Mouse (Mus musculus) embryonic facial prominence, embryonic 14.5 days (tissue): ENCODE measurements around the gene 1700029I15Rik. TPM values are rescaled to one million over a fixed set of nuclear protein-coding genes. Genes with fewer than 3 reads are reported as not detected.
A peak's percentile ranks its signal among the peaks of the same experiment; 100 is the strongest.

Source experiments
- ATAC-seq: fragments of 200-750 bp; cut with Nextera tagmentation; 2 replicates; pipeline ENCODE4 v1.8.0; 2017; ENCODE audit warnings: low read depth, moderate number of reproducible peaks, moderate TSS enrichment
- DNase-seq: peaks from one replicate; pipeline ENCODE4 v3.0.0-alpha.2; 2015; ENCODE audit warnings: low spot score
- H3K27ac ChIP-seq: fragments of 300-500 bp; sonication (generic); replicated peaks from 2 replicates; pipeline ENCODE4 v1.5.1; 2014; ENCODE audit warnings: low read depth, mild to moderate bottlenecking, low read length, moderate library complexity
- H3K27me3 ChIP-seq: fragments of 300-500 bp; sonication (generic); replicated peaks from 2 replicates; pipeline ENCODE4 v1.6.1; 2014; ENCODE audit warnings: low read length; ENCODE audit not compliant: control insufficient read depth, insufficient read depth
- H3K36me3 ChIP-seq: fragments of 300-500 bp; sonication (generic); 2 replicates; pipeline ENCODE4 v1.6.1; 2014; ENCODE audit warnings: low read length, mixed read lengths; ENCODE audit not compliant: control insufficient read depth, insufficient read depth
- H3K4me1 ChIP-seq: fragments of 300-500 bp; sonication (generic); 2 replicates; pipeline ENCODE4 v1.6.1; 2014; ENCODE audit warnings: antibody characterized with exemption, low read length; ENCODE audit not compliant: control insufficient read depth, insufficient read depth
- H3K4me2 ChIP-seq: fragments of 300-500 bp; sonication (generic); 2 replicates; pipeline ENCODE4 v1.6.1; 2014; ENCODE audit warnings: low read depth, mild to moderate bottlenecking, low read length, moderate library complexity, mixed read lengths
- H3K4me3 ChIP-seq: fragments of 300-500 bp; sonication (generic); 2 replicates; pipeline ENCODE4 v1.5.1; 2014; ENCODE audit warnings: low read depth, mild to moderate bottlenecking, low read length
- H3K9ac ChIP-seq: fragments of 300-500 bp; sonication (generic); 2 replicates; pipeline ENCODE4 v1.6.1; 2014; ENCODE audit warnings: low read depth, mild to moderate bottlenecking, low read length, moderate library complexity, mixed read lengths
- H3K9me3 ChIP-seq: fragments of 300-500 bp; sonication (generic); 2 replicates; pipeline ENCODE4 v1.6.1; 2016; ENCODE audit warnings: low read length; ENCODE audit not compliant: control insufficient read depth
- WGBS: fragments of 180-500 bp; shearing (Covaris S2); extraction: QIAGEN DNeasy Blood & Tissue Kit; methylation state at CpG from one replicate; pipeline ENCODE4 v1.1.7; 2014; 5-methylcytosine and 5-hydroxymethylcytosine counted together
- microRNA-seq: library from miRNA; unstranded; fragments of <30 nt; microRNA quantifications from one replicate; pipeline ENCODE4, GENCODE M21; 2016; ENCODE audit warnings: borderline number of aligned reads
- polyA plus RNA-seq: library from polyadenylated mRNA; unstranded; fragments of >200 nt; fragmentation: Nextera tagmentation; extraction: Ambion mirVana; gene quantifications from 2 replicates; pipeline ENCODE4 v1.2.1, GENCODE M21; 2014

1700029I15Rik gene
- polyA plus RNA-seq, 1 experiment from 2014 or later: 2.7 TPM

DNA sequence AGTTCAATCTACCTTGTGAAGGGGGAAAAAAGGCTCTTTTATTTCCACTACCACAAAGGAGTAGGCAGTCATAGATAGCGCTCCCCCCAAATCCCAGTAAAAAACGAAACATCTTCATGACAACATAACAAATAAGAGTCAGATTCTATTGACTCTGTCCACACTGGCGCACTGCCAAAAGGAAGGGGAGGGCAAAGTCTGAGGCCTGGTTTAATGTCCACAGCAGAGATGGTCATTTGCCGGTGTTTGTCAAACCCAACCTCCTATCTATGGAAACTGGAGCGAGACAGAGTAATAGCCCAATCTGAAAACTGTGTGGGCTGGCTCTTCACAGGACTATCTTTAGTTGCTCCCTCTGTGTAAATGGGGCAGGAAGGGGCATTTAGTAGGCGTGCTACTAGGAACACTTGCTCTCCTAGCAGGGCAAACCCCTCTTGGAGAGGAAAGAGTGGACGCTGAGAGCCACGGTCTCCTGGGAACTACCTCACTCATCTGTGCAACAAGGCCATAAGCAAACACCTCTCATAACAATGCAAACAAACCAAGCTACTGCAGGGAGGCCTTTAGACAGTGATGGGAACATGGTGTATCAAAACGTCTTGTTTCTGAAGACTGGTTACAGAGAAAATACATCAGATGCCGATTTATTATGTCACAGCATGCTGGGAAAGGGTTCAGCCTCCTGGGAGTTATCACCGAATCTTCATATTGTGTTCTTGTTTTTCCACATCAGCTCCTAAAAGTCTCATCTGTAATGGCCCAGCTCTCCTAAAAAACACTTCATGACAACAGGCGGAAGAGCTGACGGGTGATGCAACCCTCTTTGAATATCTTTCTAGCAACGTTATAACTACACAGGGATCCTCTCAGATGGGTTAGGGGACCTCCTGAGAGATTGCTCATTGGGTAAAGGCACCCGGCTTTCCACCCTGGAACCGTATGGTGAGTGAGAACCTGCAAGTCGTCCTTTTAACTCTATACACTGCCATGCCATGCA is 50.3 kb downstream of the 1700029I15Rik start:
- Histone ChIP-seq H3K9ac (peak overlapping the region; percentile 79), H3K4me1 (peaks cover 41% of the 10 kb centered on the region), H3K4me2 (peak overlapping the region; percentile 63), H3K4me3 (peak overlapping the region; percentile 92), H3K27ac (no peak overlapping the region), H3K9me3 (no peaks in the 10 kb centered on the region), H3K27me3 (no peaks in the 10 kb centered on the region; the same call in 1 of the 2 replicates), H3K36me3 (no peaks in the 10 kb centered on the region)
- DNase-seq: no peak
- no peak for ATAC-seq
- 42% methylated on average over 17 of the region's 17 CpGs for WGBS

DNA sequence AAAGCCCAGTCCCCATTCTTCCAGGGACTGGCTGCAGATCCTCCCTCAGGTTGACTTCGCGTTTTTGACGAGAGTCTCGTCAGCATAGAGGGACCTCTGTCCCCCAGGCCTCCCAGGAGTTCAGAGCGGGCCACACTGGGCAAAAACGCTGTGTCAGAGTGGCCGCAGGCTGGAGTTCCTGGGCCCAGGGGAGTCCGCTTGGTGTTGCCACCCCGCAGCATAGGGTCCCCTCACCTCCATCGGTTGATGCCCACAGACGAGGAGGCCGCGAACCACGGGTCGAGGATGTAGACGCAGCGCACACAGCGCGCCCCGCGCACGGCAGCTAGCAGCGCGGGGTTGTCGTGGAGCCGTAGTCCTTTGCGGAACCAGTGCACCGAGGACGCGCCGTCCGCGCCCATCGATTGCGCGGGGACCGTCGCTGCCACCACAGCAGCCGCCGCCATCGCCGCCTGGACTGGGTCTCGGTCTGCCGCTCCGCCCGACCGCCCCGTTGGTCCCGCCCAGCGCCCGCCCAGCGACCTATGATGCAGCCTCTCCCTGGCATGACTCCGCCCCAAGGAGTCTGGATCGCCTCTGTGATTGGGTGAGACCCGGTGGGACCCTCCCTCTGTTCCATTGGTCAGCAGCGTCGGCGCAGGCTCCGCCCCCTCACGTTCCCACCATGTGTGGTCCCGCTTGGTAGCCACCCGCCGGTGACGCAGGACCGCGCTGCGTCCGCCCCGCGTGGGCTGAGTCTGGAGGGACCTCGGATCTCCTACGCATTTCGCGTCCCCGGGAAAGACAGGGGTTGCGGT is 51.4 kb downstream of the 1700029I15Rik start, which contains the start of gene Cry2:
TSS of gene Cry2 (minus strand) at position 466 of the 797 bp plus-strand sequence.
- peak within 1 kb of the TSS; percentile 79 for H3K9ac ChIP-seq
- peak within 1 kb of the TSS; percentile 31; the same call in 1 of the 2 replicates for H3K27ac ChIP-seq
- DNase-seq: peak; percentile 99
- H3K4me3 ChIP-seq: peak within 1 kb of the TSS; percentile 92
- peaks cover 30% of the 10 kb centered on the region for H3K4me1 ChIP-seq
- no peaks in the 10 kb centered on the region; the same call in 1 of the 2 replicates for H3K27me3 ChIP-seq
- H3K9me3 ChIP-seq: no peaks in the 10 kb centered on the region
- H3K36me3 ChIP-seq: no peaks in the 10 kb centered on the region
- peak; percentile 98 for ATAC-seq
- peak within 1 kb of the TSS; percentile 63 for H3K4me2 ChIP-seq
- under 1% methylated on average over 31 of the region's 76 CpGs for WGBS

DNA sequence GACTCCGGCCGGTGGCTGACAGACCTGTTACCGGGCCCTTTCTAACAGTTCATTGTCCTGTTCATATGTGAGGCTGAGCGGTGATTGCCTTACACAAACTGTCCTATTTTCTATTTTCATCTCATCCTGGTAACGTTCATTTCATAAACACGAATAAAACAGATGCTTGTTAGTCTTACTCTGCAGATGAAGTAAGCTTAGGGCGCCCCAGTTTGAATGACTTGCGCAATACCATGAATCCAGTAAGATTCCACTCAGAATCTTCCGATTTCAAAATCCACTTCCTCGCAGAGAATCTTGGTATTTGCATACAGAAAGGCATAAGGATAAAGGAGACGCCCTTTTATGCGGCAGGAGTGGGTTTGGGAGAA is 52.0 kb downstream of the 1700029I15Rik start:
- DNase-seq: no peak
- H3K27me3 ChIP-seq: no peaks in the 10 kb centered on the region; the same call in 1 of the 2 replicates
- WGBS: 5% methylated on average over 12 of the region's 12 CpGs

DNA sequence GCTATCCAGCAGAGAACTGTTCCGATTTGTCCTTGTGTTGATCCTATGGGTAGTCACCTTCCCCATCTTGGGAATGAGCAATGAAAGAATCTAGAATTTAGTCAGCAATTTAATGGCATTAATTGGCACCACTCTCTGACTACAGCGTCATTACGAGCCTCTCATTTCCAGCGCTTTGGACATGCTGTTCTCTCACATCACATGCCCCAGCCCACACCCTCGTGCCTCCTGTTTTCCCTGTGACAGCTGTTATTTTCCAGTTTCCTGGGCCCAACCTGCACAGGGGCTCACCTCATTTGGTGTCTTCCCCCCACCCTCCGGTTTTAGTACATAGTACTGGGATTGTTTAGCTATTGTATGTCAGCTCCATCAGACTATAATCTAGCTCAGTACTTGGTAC is 52.7 kb downstream of the 1700029I15Rik start:
- Histone ChIP-seq H3K27ac (no peak overlapping the region), H3K4me3 (no peak overlapping the region), H3K4me1 (peaks cover 28% of the 10 kb centered on the region), H3K27me3 (no peaks in the 10 kb centered on the region; the same call in 1 of the 2 replicates), H3K9ac (no peak overlapping the region), H3K36me3 (no peaks in the 10 kb centered on the region), H3K4me2 (no peak overlapping the region), H3K9me3 (no peaks in the 10 kb centered on the region)
- DNase-seq: no peak
- 53% methylated on average over 6 of the region's 6 CpGs for WGBS
- no peak for ATAC-seq

More for the DNA sequence above, 52.0 kb downstream of the 1700029I15Rik start:
- Histone ChIP-seq H3K4me1 (peaks cover 28% of the 10 kb centered on the region), H3K36me3 (no peaks in the 10 kb centered on the region), H3K9me3 (no peaks in the 10 kb centered on the region), H3K27ac (0 out of 2 replicates have a peak overlapping the region, but pooled peaks have one; percentile 31), H3K4me2 (peak overlapping the region; percentile 63), H3K4me3 (peak overlapping the region; percentile 92), H3K9ac (peak overlapping the region; percentile 61)
- ATAC-seq: no peak

Small RNA genes within 50 kb of the gene (microRNA-seq; reads per million reads assigned to microRNA genes)
- not detected for gene Mir7000

Other genes with a start within 250 kb of the 1700029I15Rik start
- gene Pex16, start 7.9 kb upstream of the 1700029I15Rik start, polyA plus RNA-seq: 19.6 and 22.7 TPM in 2 replicates
- 10.7 and 11.1 TPM in 2 replicates for gene Large2, start 7.7 kb upstream of the 1700029I15Rik start, polyA plus RNA-seq
- gene Mapk8ip1, start 18.7 kb downstream of the 1700029I15Rik start, polyA plus RNA-seq: 17.6 and 18.1 TPM in 2 replicates
- 26.6 and 27.1 TPM in 2 replicates for gene Cry2, start 51.5 kb downstream of the 1700029I15Rik start, polyA plus RNA-seq
- 15.7 and 16.0 TPM in 2 replicates for gene Slc35c1, start 78.0 kb downstream of the 1700029I15Rik start, polyA plus RNA-seq
- 8.6 and 9.1 TPM in 2 replicates for gene Chst1, start 217.2 kb downstream of the 1700029I15Rik start, polyA plus RNA-seq